Mouse (Mus musculus): ENCODE measurements around the gene Pacrg.
A peak's percentile ranks its signal among the peaks of the same experiment; 100 is the strongest.

The Pacrg gene

GRCm38 (mm10) chr17:10498935-10499655 lies 341.0 kb downstream of the Pacrg start:
- DNase-seq (ENCODE audit: extremely low spot score, low read depth, low spot score) = no peak

GRCm38 (mm10) chr17:10497781-10498420 lies 342.2 kb downstream of the Pacrg start:
- no peak for DNase-seq (ENCODE audit: extremely low spot score, low read depth, low spot score)

- DNase-seq (ENCODE audit: extremely low spot score, low read depth, low spot score) = no peak
Measured at GRCm38 (mm10) chr17:10496066-10496465, 344.0 kb downstream of the Pacrg start.

- no peak for DNase-seq (ENCODE audit: extremely low spot score, low read depth, low spot score)
Measured at GRCm38 (mm10) chr17:10495588-10495987, 344.5 kb downstream of the Pacrg start.

- DNase-seq (ENCODE audit: extremely low spot score, low read depth, low spot score) = no peak
Measured at GRCm38 (mm10) chr17:10493124-10493523, 347.0 kb downstream of the Pacrg start.

- DNase-seq (ENCODE audit: extremely low spot score, low read depth, low spot score) = peak; percentile 52
Measured at GRCm38 (mm10) chr17:10490374-10491169, 349.5 kb downstream of the Pacrg start.

GRCm38 (mm10) chr17:10488873-10489272 lies 351.2 kb downstream of the Pacrg start:
- no peak for DNase-seq (ENCODE audit: extremely low spot score, low read depth, low spot score)

GRCm38 (mm10) chr17:10483945-10484546 lies 356.1 kb downstream of the Pacrg start:
- DNase-seq (ENCODE audit: extremely low spot score, low read depth, low spot score) = no peak

GRCm38 (mm10) chr17:10481081-10481480 lies 359.0 kb downstream of the Pacrg start:
- no peak for DNase-seq (ENCODE audit: extremely low spot score, low read depth, low spot score)

GRCm38 (mm10) chr17:10479020-10479707 lies 360.9 kb downstream of the Pacrg start:
- no peak for DNase-seq (ENCODE audit: extremely low spot score, low read depth, low spot score)

- DNase-seq (ENCODE audit: extremely low spot score, low read depth, low spot score) = no peak
Measured at GRCm38 (mm10) chr17:10478377-10478776, 361.7 kb downstream of the Pacrg start.

GRCm38 (mm10) chr17:10476807-10477206 lies 363.3 kb downstream of the Pacrg start:
- DNase-seq (ENCODE audit: extremely low spot score, low read depth, low spot score) = no peak

GRCm38 (mm10) chr17:10474972-10475371 lies 365.1 kb downstream of the Pacrg start:
- no peak for DNase-seq (ENCODE audit: extremely low spot score, low read depth, low spot score)

- no peak for DNase-seq (ENCODE audit: extremely low spot score, low read depth, low spot score)
Measured at GRCm38 (mm10) chr17:10473826-10474384, 366.2 kb downstream of the Pacrg start.

GRCm38 (mm10) chr17:10473175-10473574 lies 366.9 kb downstream of the Pacrg start:
- DNase-seq (ENCODE audit: extremely low spot score, low read depth, low spot score) = no peak

- no peak for DNase-seq (ENCODE audit: extremely low spot score, low read depth, low spot score)
Measured at GRCm38 (mm10) chr17:10469874-10470568, 370.1 kb downstream of the Pacrg start.

- no peak for DNase-seq (ENCODE audit: extremely low spot score, low read depth, low spot score)
Measured at GRCm38 (mm10) chr17:10467102-10467501, 373.0 kb downstream of the Pacrg start.

- DNase-seq (ENCODE audit: extremely low spot score, low read depth, low spot score) = no peak
Measured at GRCm38 (mm10) chr17:10465467-10465866, 374.6 kb downstream of the Pacrg start.

GRCm38 (mm10) chr17:10464700-10465099 lies 375.4 kb downstream of the Pacrg start:
- DNase-seq (ENCODE audit: extremely low spot score, low read depth, low spot score) = no peak

- DNase-seq (ENCODE audit: extremely low spot score, low read depth, low spot score) = no peak
Measured at GRCm38 (mm10) chr17:10463626-10464025, 376.5 kb downstream of the Pacrg start.
